Mouse (Mus musculus): ENCODE results near the gene Snx25. TPM values are rescaled to one million over a fixed set of nuclear protein-coding genes. Genes with fewer than 3 reads are reported as not detected.
A peak's percentile ranks its signal among the peaks of the same experiment; 100 is the strongest.

The Snx25 gene
- total and polyA plus RNA-seq, 2 experiments from 2014 or later, result 10.5 to 50.3 TPM

- whole genome bisulfite sequencing, result 91% methylated on average over 5 of the region's 5 CpGs
- no peak overlapping the region for H3K4me2 ChIP-seq (ENCODE audit: low read depth, low read length, poor library complexity, severe bottlenecking)
- H3K4me1 ChIP-seq (ENCODE audit: insufficient read depth, low read length), result no peaks in the 10 kb centered on the region
- H3K36me3 ChIP-seq (ENCODE audit: insufficient read depth, low read length), result peaks cover 3% of the 10 kb centered on the region; the same call in 1 of the 2 replicates
- no peak for TF ChIP-seq CTCF (IDR thresholded peaks at IDR 0.05)
- H3K27ac ChIP-seq (ENCODE audit: low read depth, low read length), result no peak overlapping the region
- H3K27me3 ChIP-seq (ENCODE audit: insufficient read depth, low read length), result no peaks in the 10 kb centered on the region
- no peak overlapping the region for H3K4me3 ChIP-seq (ENCODE audit: low read depth, low read length)
- H3K9me3 ChIP-seq (ENCODE audit: low read length), result no peaks in the 10 kb centered on the region
- ATAC-seq (ENCODE audit: low FRiP score) (no peak), DNase-seq (ENCODE audit: low spot score) (no peak)
- H3K9ac ChIP-seq (replicated peaks; ENCODE audit: low read length, poor library complexity, severe bottlenecking), result no peak overlapping the region
Measured at GRCm38 (mm10) chr8:46072798-46073197, 79.2 kb downstream of the Snx25 start.

DNA sequence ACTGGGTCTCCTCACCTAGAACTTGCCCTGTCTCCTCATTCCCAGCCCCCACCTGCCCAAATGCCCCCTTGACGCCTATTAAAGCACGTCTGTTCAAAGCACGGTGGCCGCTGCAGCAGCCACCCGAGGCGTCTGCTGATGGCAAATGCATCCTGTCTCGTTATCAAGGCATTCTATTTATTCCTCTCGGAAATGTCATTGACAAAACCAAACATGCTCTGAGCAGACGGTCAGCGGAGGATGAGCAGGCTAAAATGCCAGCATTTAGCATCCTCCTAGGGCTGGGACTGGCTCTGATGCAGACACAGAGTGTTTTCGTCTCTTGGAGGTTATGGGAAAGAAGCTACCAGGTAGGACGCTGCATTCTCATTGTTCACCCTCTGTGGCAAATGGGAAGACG, 111.7 kb downstream of the Snx25 start:
- peak; percentile 2 for DNase-seq (ENCODE audit: low spot score)
- no peak overlapping the region for H3K27ac ChIP-seq (ENCODE audit: low read depth, low read length)
- no peaks in the 10 kb centered on the region for H3K4me1 ChIP-seq (ENCODE audit: insufficient read depth, low read length)
- peaks cover 23% of the 10 kb centered on the region for H3K36me3 ChIP-seq (ENCODE audit: insufficient read depth, low read length)
- no peak overlapping the region for H3K4me2 ChIP-seq (ENCODE audit: low read depth, low read length, poor library complexity, severe bottlenecking)
- no peaks in the 10 kb centered on the region for H3K9me3 ChIP-seq (ENCODE audit: low read length)
- 70% methylated on average over 13 of the region's 13 CpGs for WGBS
- no peak for ATAC-seq (ENCODE audit: low FRiP score)
- no peak for TF ChIP-seq CTCF (IDR thresholded peaks at IDR 0.05)
- H3K4me3 ChIP-seq (ENCODE audit: low read depth, low read length), result no peak overlapping the region
- no peaks in the 10 kb centered on the region for H3K27me3 ChIP-seq (ENCODE audit: insufficient read depth, low read length)
- H3K9ac ChIP-seq (replicated peaks; ENCODE audit: low read length, poor library complexity, severe bottlenecking), result no peak overlapping the region

DNA sequence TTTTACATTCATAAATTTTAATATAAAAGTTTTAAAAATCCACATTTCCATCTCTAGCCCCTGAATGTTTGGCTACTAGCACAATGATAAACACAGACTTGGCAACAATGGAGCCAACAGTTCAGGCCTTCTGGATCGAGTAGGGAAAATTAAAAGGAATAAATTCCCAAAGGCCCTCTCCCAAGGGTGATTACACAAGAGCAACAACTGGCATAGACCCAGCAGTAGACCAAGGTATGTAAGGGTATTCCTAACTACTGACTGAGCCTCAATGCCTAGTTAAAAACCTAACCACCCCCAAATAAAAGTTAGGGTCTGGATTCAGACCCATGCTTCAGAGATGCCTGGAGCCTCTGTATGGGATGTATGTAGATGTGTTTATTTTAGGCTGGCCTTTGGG, 112.3 kb downstream of the Snx25 start:
- no peak overlapping the region for H3K4me3 ChIP-seq (ENCODE audit: low read depth, low read length)
- peaks cover 21% of the 10 kb centered on the region for H3K36me3 ChIP-seq (ENCODE audit: insufficient read depth, low read length)
- ATAC-seq (ENCODE audit: low FRiP score) (no peak), DNase-seq (ENCODE audit: low spot score) (no peak)
- WGBS, result 63% methylated on average over 1 of the region's 1 CpGs
- no peaks in the 10 kb centered on the region for H3K4me1 ChIP-seq (ENCODE audit: insufficient read depth, low read length)
- no peak for TF ChIP-seq CTCF (IDR thresholded peaks at IDR 0.05)
- no peak overlapping the region for H3K27ac ChIP-seq (ENCODE audit: low read depth, low read length)
- H3K27me3 ChIP-seq (ENCODE audit: insufficient read depth, low read length), result no peaks in the 10 kb centered on the region
- no peaks in the 10 kb centered on the region for H3K9me3 ChIP-seq (ENCODE audit: low read length)
- no peak overlapping the region for H3K9ac ChIP-seq (replicated peaks; ENCODE audit: low read length, poor library complexity, severe bottlenecking)
- H3K4me2 ChIP-seq (ENCODE audit: low read depth, low read length, poor library complexity, severe bottlenecking), result no peak overlapping the region

- Histone ChIP-seq H3K36me3 (ENCODE audit: insufficient read depth, low read length) (peaks cover 13% of the 10 kb centered on the region), H3K4me3 (ENCODE audit: low read depth, low read length) (no peak overlapping the region), H3K27ac (ENCODE audit: low read depth, low read length) (no peak overlapping the region), H3K9me3 (ENCODE audit: low read length) (no peaks in the 10 kb centered on the region), H3K4me2 (ENCODE audit: low read depth, low read length, poor library complexity, severe bottlenecking) (no peak overlapping the region), H3K9ac (replicated peaks; ENCODE audit: low read length, poor library complexity, severe bottlenecking) (no peak overlapping the region), H3K4me1 (ENCODE audit: insufficient read depth, low read length) (no peaks in the 10 kb centered on the region), H3K27me3 (ENCODE audit: insufficient read depth, low read length) (no peaks in the 10 kb centered on the region)
- DNase-seq (ENCODE audit: low spot score) (no peak), ATAC-seq (ENCODE audit: low FRiP score) (no peak)
- WGBS, result 64% methylated on average over 11 of the region's 11 CpGs
- TF ChIP-seq CTCF (IDR thresholded peaks at IDR 0.05), result no peak
Measured at GRCm38 (mm10) chr8:46036217-46036616, 115.7 kb downstream of the Snx25 start.

DNA sequence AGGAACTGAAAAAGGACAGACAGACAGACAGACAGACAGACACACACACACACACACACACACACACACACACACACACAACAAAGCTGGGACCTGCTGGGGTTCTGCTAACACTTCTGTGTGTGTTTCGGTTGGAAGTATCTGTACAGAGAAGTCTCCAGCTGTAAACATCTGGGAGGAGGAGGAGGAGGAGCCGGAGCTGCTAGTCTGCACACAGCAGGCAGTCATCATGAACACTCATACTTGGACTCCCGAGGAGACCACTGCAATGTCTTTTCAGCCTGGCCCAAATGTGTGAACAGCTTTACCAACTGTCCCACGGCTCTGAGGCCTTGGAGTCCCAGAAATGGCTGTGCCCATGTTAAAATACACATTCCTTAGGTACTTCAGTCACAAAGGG, 127.6 kb downstream of the Snx25 start:
- H3K36me3 ChIP-seq (ENCODE audit: insufficient read depth, low read length), result no peaks in the 10 kb centered on the region
- H3K9me3 ChIP-seq (ENCODE audit: low read length), result no peaks in the 10 kb centered on the region
- H3K4me1 ChIP-seq (ENCODE audit: insufficient read depth, low read length), result no peaks in the 10 kb centered on the region
- H3K27ac ChIP-seq (ENCODE audit: low read depth, low read length), result no peak overlapping the region
- DNase-seq (ENCODE audit: low spot score), result no peak
- ATAC-seq (ENCODE audit: low FRiP score), result no peak
- no peak for TF ChIP-seq CTCF (IDR thresholded peaks at IDR 0.05)
- H3K9ac ChIP-seq (replicated peaks; ENCODE audit: low read length, poor library complexity, severe bottlenecking), result no peak overlapping the region
- H3K4me2 ChIP-seq (ENCODE audit: low read depth, low read length, poor library complexity, severe bottlenecking), result no peak overlapping the region
- no peak overlapping the region for H3K4me3 ChIP-seq (ENCODE audit: low read depth, low read length)
- 68% methylated on average over 4 of the region's 4 CpGs for WGBS
- H3K27me3 ChIP-seq (ENCODE audit: insufficient read depth, low read length), result no peaks in the 10 kb centered on the region

- Histone ChIP-seq H3K27ac (ENCODE audit: low read depth, low read length) (no peak overlapping the region), H3K4me1 (ENCODE audit: insufficient read depth, low read length) (no peaks in the 10 kb centered on the region), H3K36me3 (ENCODE audit: insufficient read depth, low read length) (no peaks in the 10 kb centered on the region), H3K9ac (replicated peaks; ENCODE audit: low read length, poor library complexity, severe bottlenecking) (no peak overlapping the region), H3K4me2 (ENCODE audit: low read depth, low read length, poor library complexity, severe bottlenecking) (no peak overlapping the region), H3K9me3 (ENCODE audit: low read length) (no peaks in the 10 kb centered on the region), H3K27me3 (ENCODE audit: insufficient read depth, low read length) (no peaks in the 10 kb centered on the region), H3K4me3 (ENCODE audit: low read depth, low read length) (no peak overlapping the region)
- 95% methylated on average over 9 of the region's 9 CpGs for WGBS
- no peak for TF ChIP-seq CTCF (IDR thresholded peaks at IDR 0.05)
- ATAC-seq (ENCODE audit: low FRiP score), result no peak
- DNase-seq (ENCODE audit: low spot score), result no peak
Measured at GRCm38 (mm10) chr8:46022758-46023157, 129.2 kb downstream of the Snx25 start.
